Mouse (Mus musculus): ENCODE measurements at regions not wholly inside any gene's neighbourhood (a gene's known extent, or its start where the extent isn't known, plus 50 kb on each side); places are given as distances from the start of the nearest gene placed in this dataset.

- TF ChIP-seq POLR2A (IDR thresholded peaks at IDR 0.05; ENCODE audit: extremely low read depth, insufficient read depth, low read length), result no peak
- TF ChIP-seq CTCF (IDR thresholded peaks at IDR 0.05; ENCODE audit: low read depth, low read length), result no peak
These were observed 160.3 kb upstream of the A530016L24Rik start for GRCm38 (mm10) chr12:112328809-112329575.
